Mouse (Mus musculus) kidney, adult 11 months (tissue): Measurements from ENCODE around the gene Slc22a12.

Experiments used
- DNase-seq: peaks from one replicate; pipeline ENCODE4 v3.0.0; 2022

Gene Slc22a12

GRCm38 (mm10) chr19:6540191-6540590, 2.6 kb downstream of the Slc22a12 start:
- no peak for DNase-seq

GRCm38 (mm10) chr19:6539592-6539991, 3.2 kb downstream of the Slc22a12 start:
- no peak for DNase-seq

- DNase-seq: no peak
Measured at GRCm38 (mm10) chr19:6538546-6538945, 4.3 kb downstream of the Slc22a12 start.

GRCm38 (mm10) chr19:6537526-6537925, 5.3 kb downstream of the Slc22a12 start:
- DNase-seq: no peak

- no peak for DNase-seq
Measured at GRCm38 (mm10) chr19:6536696-6537095, 6.1 kb downstream of the Slc22a12 start.

GRCm38 (mm10) chr19:6536201-6536600, 6.6 kb downstream of the Slc22a12 start:
- no peak for DNase-seq

GRCm38 (mm10) chr19:6534118-6534415, 8.8 kb downstream of the Slc22a12 start:
- no peak for DNase-seq

GRCm38 (mm10) chr19:6533290-6534117, 9.3 kb downstream of the Slc22a12 start:
- DNase-seq: no peak

GRCm38 (mm10) chr19:6532656-6533055, 10.2 kb downstream of the Slc22a12 start:
- DNase-seq: no peak

GRCm38 (mm10) chr19:6531832-6532471, 10.9 kb downstream of the Slc22a12 start:
- no peak for DNase-seq

GRCm38 (mm10) chr19:6531011-6531631, 11.7 kb downstream of the Slc22a12 start:
- no peak for DNase-seq

GRCm38 (mm10) chr19:6530359-6530758, 12.5 kb downstream of the Slc22a12 start:
- no peak for DNase-seq

GRCm38 (mm10) chr19:6529265-6529985, 13.4 kb downstream of the Slc22a12 start:
- peak; percentile 61 for DNase-seq

- DNase-seq: no peak
Measured at GRCm38 (mm10) chr19:6527839-6528531, 14.8 kb downstream of the Slc22a12 start.

- no peak for DNase-seq
Measured at GRCm38 (mm10) chr19:6527439-6527838, 15.4 kb downstream of the Slc22a12 start.

- no peak for DNase-seq
Measured at GRCm38 (mm10) chr19:6526010-6526409, 16.8 kb downstream of the Slc22a12 start.

GRCm38 (mm10) chr19:6525023-6525422, 17.8 kb downstream of the Slc22a12 start:
- no peak for DNase-seq

- DNase-seq: no peak
Measured at GRCm38 (mm10) chr19:6522289-6522688, 20.5 kb downstream of the Slc22a12 start.

GRCm38 (mm10) chr19:6521630-6522029, 21.2 kb downstream of the Slc22a12 start:
- no peak for DNase-seq

- DNase-seq: no peak
Measured at GRCm38 (mm10) chr19:6519483-6519882, 23.3 kb downstream of the Slc22a12 start.

- no peak for DNase-seq
Measured at GRCm38 (mm10) chr19:6518601-6519000, 24.2 kb downstream of the Slc22a12 start.

GRCm38 (mm10) chr19:6516153-6516552, 26.7 kb downstream of the Slc22a12 start:
- DNase-seq: no peak

GRCm38 (mm10) chr19:6515448-6515847, 27.4 kb downstream of the Slc22a12 start:
- DNase-seq: no peak
